Mouse (Mus musculus): Measurements from ENCODE around the gene Gldc. TPM values are rescaled to one million over a fixed set of nuclear protein-coding genes. Genes with fewer than 3 reads are reported as not detected.

Gene Gldc
- total RNA-seq, 2 experiments from 2014 or later, result 0.42 to 0.44 TPM

- DNase-seq (ENCODE audit: low spot score in 2 of 2), result no peak
Measured at GRCm38 (mm10) chr19:30108616-30109015, 66.6 kb downstream of the Gldc start.

GRCm38 (mm10) chr19:30107221-30107845, 67.9 kb downstream of the Gldc start:
- no peak for DNase-seq (ENCODE audit: low spot score in 2 of 2)

- DNase-seq (ENCODE audit: low spot score in 2 of 2), result no peak
Measured at GRCm38 (mm10) chr19:30105045-30105842, 70.0 kb downstream of the Gldc start.

- DNase-seq (ENCODE audit: low spot score in 2 of 2), result peak in 1 of 2 experiments; percentile 22
Measured at GRCm38 (mm10) chr19:30102620-30103019, 72.6 kb downstream of the Gldc start.

GRCm38 (mm10) chr19:30100571-30100970, 74.7 kb downstream of the Gldc start:
- DNase-seq (ENCODE audit: low spot score in 2 of 2), result no peak

GRCm38 (mm10) chr19:30097039-30097438, 78.2 kb downstream of the Gldc start:
- no peak for DNase-seq (ENCODE audit: low spot score in 2 of 2)

GRCm38 (mm10) chr19:30096186-30096585, 79.0 kb downstream of the Gldc start:
- no peak for DNase-seq (ENCODE audit: low spot score in 2 of 2)

- peak in 1 of 2 experiments; percentile 6 for DNase-seq (ENCODE audit: low spot score in 2 of 2)
Measured at GRCm38 (mm10) chr19:30091644-30092295, 83.5 kb downstream of the Gldc start.

- DNase-seq (ENCODE audit: low spot score in 2 of 2), result no peak
Measured at GRCm38 (mm10) chr19:30090163-30090562, 85.1 kb downstream of the Gldc start.

GRCm38 (mm10) chr19:30065797-30066196, 109.4 kb downstream of the Gldc start:
- no peak for DNase-seq (ENCODE audit: low spot score in 2 of 2)

- DNase-seq (ENCODE audit: low spot score in 2 of 2), result no peak
Measured at GRCm38 (mm10) chr19:30054218-30054617, 121.0 kb downstream of the Gldc start.

- DNase-seq (ENCODE audit: low spot score in 2 of 2), result no peak
Measured at GRCm38 (mm10) chr19:30051479-30051878, 123.8 kb downstream of the Gldc start.

- no peak for DNase-seq (ENCODE audit: low spot score in 2 of 2)
Measured at GRCm38 (mm10) chr19:30050584-30050983, 124.6 kb downstream of the Gldc start.

Other genes with a start within 250 kb of the Gldc start
- gene Trpd52l3, start 171.6 kb downstream of the Gldc start, total RNA-seq (2021), result not detected
- gene Uhrf2, start 144.9 kb downstream of the Gldc start, total RNA-seq (2021), result 10 to 100 TPM; 29.7 to 34.7 TPM
- gene Mbl2, start 57.5 kb upstream of the Gldc start, total RNA-seq (2021), result under 1 TPM in 1 of 2 experiments, not detected in 1; 0.34 TPM